Mouse (Mus musculus) hindbrain, embryonic 14.5 days (tissue): ENCODE measurements around the gene Tff2. TPM values are rescaled to one million over a fixed set of nuclear protein-coding genes. Genes with fewer than 3 reads are reported as not detected.

Experiments used
- ATAC-seq: fragments of 200-750 bp; cut with Nextera tagmentation; 2 replicates; pipeline ENCODE4 v1.8.0; 2017; ENCODE audit warnings: moderate number of reproducible peaks, mild to moderate bottlenecking, moderate TSS enrichment, moderate library complexity; ENCODE audit not compliant: low FRiP score
- DNase-seq: peaks from one replicate; pipeline ENCODE4 v3.0.0-alpha.2; 2015; ENCODE audit warnings: low spot score
- H3K27ac ChIP-seq: fragments of 300-500 bp; sonication (generic); 2 replicates; pipeline ENCODE4 v1.5.1; 2014; ENCODE audit warnings: mild to moderate bottlenecking, moderate library complexity
- H3K27me3 ChIP-seq: fragments of 300-500 bp; sonication (generic); 2 replicates; pipeline ENCODE4 v1.6.1; 2014; ENCODE audit warnings: mild to moderate bottlenecking, low read length, mixed read lengths; ENCODE audit not compliant: control insufficient read depth, insufficient read depth
- H3K36me3 ChIP-seq: fragments of 300-500 bp; sonication (generic); replicated peaks from 2 replicates; pipeline ENCODE4 v1.6.1; 2014; ENCODE audit not compliant: control insufficient read depth, insufficient read depth
- H3K4me1 ChIP-seq: fragments of 300-500 bp; sonication (generic); replicated peaks from 2 replicates; pipeline ENCODE4 v1.6.1; 2014; ENCODE audit warnings: antibody characterized with exemption, low read length, mixed read lengths; ENCODE audit not compliant: control insufficient read depth, insufficient read depth
- H3K4me2 ChIP-seq: fragments of 300-500 bp; sonication (generic); replicated peaks from 2 replicates; pipeline ENCODE4 v1.6.1; 2014; ENCODE audit warnings: mild to moderate bottlenecking, moderate library complexity
- H3K4me3 ChIP-seq: fragments of 300-500 bp; sonication (generic); replicated peaks from 2 replicates; pipeline ENCODE4 v1.5.1; 2014; ENCODE audit warnings: mild to moderate bottlenecking, low read length
- H3K9ac ChIP-seq: fragments of 300-500 bp; sonication (generic); 2 replicates; pipeline ENCODE4 v1.6.1; 2014
- H3K9me3 ChIP-seq: fragments of 300-500 bp; sonication (generic); 2 replicates; pipeline ENCODE4 v1.6.1; 2016; ENCODE audit warnings: low read length; ENCODE audit not compliant: control insufficient read depth
- WGBS: fragments of 180-500 bp; shearing (Covaris S2); extraction: QIAGEN DNeasy Blood & Tissue Kit; methylation state at CpG from one replicate; pipeline ENCODE4 v1.1.7; 2014; 5-methylcytosine and 5-hydroxymethylcytosine counted together
- polyA plus RNA-seq: library from polyadenylated mRNA; unstranded; fragments of >200 nt; fragmentation: Nextera tagmentation; extraction: Ambion mirVana; gene quantifications from 2 replicates; pipeline ENCODE4 v1.2.1, GENCODE M21; 2014

Tff2 gene
- polyA plus RNA-seq, 1 experiment from 2014 or later: not detected

GRCm38 (mm10) chr17:31098788-31099187 lies 45.3 kb downstream of the Tff2 start:
- Histone ChIP-seq H3K36me3 (peaks cover 36% of the 10 kb centered on the region), H3K27ac (no peak overlapping the region), H3K4me2 (no peak overlapping the region), H3K9me3 (no peaks in the 10 kb centered on the region), H3K4me1 (peaks cover 7% of the 10 kb centered on the region; the same call in 1 of the 2 replicates), H3K27me3 (no peaks in the 10 kb centered on the region), H3K4me3 (no peak overlapping the region), H3K9ac (no peak overlapping the region)
- no peak for DNase-seq
- no peak for ATAC-seq
- WGBS: 90% methylated on average over 5 of the region's 5 CpGs

- Histone ChIP-seq H3K27me3 (no peaks in the 10 kb centered on the region), H3K27ac (no peak overlapping the region), H3K4me1 (peaks cover 7% of the 10 kb centered on the region; the same call in 1 of the 2 replicates), H3K9me3 (no peaks in the 10 kb centered on the region), H3K4me3 (no peak overlapping the region), H3K9ac (no peak overlapping the region), H3K4me2 (no peak overlapping the region), H3K36me3 (peaks cover 28% of the 10 kb centered on the region)
- WGBS: 95% methylated on average over 2 of the region's 2 CpGs
- no peak for DNase-seq
- ATAC-seq: no peak
Observed at GRCm38 (mm10) chr17:31096893-31097292, 47.2 kb downstream of the Tff2 start.

GRCm38 (mm10) chr17:31095570-31095969 lies 48.5 kb downstream of the Tff2 start:
- no peak for DNase-seq
- Histone ChIP-seq H3K4me1 (peaks cover 20% of the 10 kb centered on the region), H3K4me2 (no peak overlapping the region), H3K27ac (no peak overlapping the region), H3K27me3 (no peaks in the 10 kb centered on the region), H3K9ac (no peak overlapping the region), H3K36me3 (peaks cover 28% of the 10 kb centered on the region), H3K9me3 (no peaks in the 10 kb centered on the region), H3K4me3 (no peak overlapping the region)
- 83% methylated on average over 7 of the region's 7 CpGs for WGBS
- no peak for ATAC-seq

- Histone ChIP-seq H3K9ac (no peak overlapping the region), H3K27me3 (no peaks in the 10 kb centered on the region), H3K4me2 (no peak overlapping the region), H3K4me1 (peaks cover 28% of the 10 kb centered on the region), H3K9me3 (no peaks in the 10 kb centered on the region), H3K27ac (no peak overlapping the region), H3K4me3 (no peak overlapping the region), H3K36me3 (peaks cover 28% of the 10 kb centered on the region)
- 55% methylated on average over 5 of the region's 5 CpGs for WGBS
- DNase-seq: no peak
- ATAC-seq: no peak
Observed at GRCm38 (mm10) chr17:31094781-31095180, 49.3 kb downstream of the Tff2 start.

Other genes starting within 250 kb of the Tff2 start
- 0.85 and 0.96 TPM in 2 replicates for gene Glp1r, start 242.5 kb downstream of the Tff2 start, polyA plus RNA-seq
- gene Umodl1, start 189.6 kb downstream of the Tff2 start, polyA plus RNA-seq: 0.17 TPM in 1 of 2 replicates, not detected in the other
- gene Abcg1, start 86.6 kb downstream of the Tff2 start, polyA plus RNA-seq: 19.3 and 21.1 TPM in 2 replicates
- gene Tff3, start 14.6 kb downstream of the Tff2 start, polyA plus RNA-seq: 2.9 and 4.5 TPM in 2 replicates
- gene Tff1, start 21.0 kb upstream of the Tff2 start, polyA plus RNA-seq: not detected in 2 replicates
- 0.11 TPM in 1 of 2 replicates, not detected in the other for gene Tmprss3, start 54.7 kb upstream of the Tff2 start, polyA plus RNA-seq
- gene Ubash3a, start 63.6 kb upstream of the Tff2 start, polyA plus RNA-seq: not detected in 2 replicates
- gene Rsph1, start 133.1 kb upstream of the Tff2 start, polyA plus RNA-seq: 3.5 and 5.0 TPM in 2 replicates
- gene Slc37a1, start 142.5 kb upstream of the Tff2 start, polyA plus RNA-seq: 10.4 and 11.6 TPM in 2 replicates
- 31.1 and 32.6 TPM in 2 replicates for gene Pde9a, start 241.9 kb upstream of the Tff2 start, polyA plus RNA-seq